Mouse (Mus musculus) inflammation-experienced regulatory T-cells, adult 16 weeks (primary cell): ENCODE results near the gene Fstl3. TPM values are rescaled to one million over a fixed set of nuclear protein-coding genes. Genes with fewer than 3 reads are reported as not detected.

Experiments
- polyA plus RNA-seq: library from polyadenylated mRNA; unstranded; fragments of 100-300 nt; shearing (Covaris generic); gene quantifications from one replicate; pipeline ENCODE4 v1.2.1, GENCODE M21; 2017

Fstl3 gene
- polyA plus RNA-seq = 0.68 TPM

GRCm38 (mm10) chr10:79777103-79777531 is at the start of gene Fstl3:
TSS of gene Fstl3 (plus strand) at chr10:79777272.

GRCm38 (mm10) chr10:79745898-79746773 is 30.9 kb upstream of the Fstl3 start, which contains the start of gene Polrmt:
TSS of gene Polrmt (minus strand) at chr10:79746581.

GRCm38 (mm10) chr10:79754856-79755516 is 22.1 kb upstream of the Fstl3 start, which contains the start of gene Fgf22:
TSS of gene Fgf22 (plus strand) at chr10:79755076.

GRCm38 (mm10) chr10:79766508-79767325 is 10.4 kb upstream of the Fstl3 start, which contains the start of gene Rnf126:
TSS of gene Rnf126 (minus strand) at chr10:79766952.

GRCm38 (mm10) chr10:79790861-79791260 is 13.8 kb downstream of the Fstl3 start, which contains the start of gene Prss57:
TSS of gene Prss57 (minus strand) at chr10:79790961.

GRCm38 (mm10) chr10:79793051-79793737 is 16.1 kb downstream of the Fstl3 start, which contains the start of gene Palm:
TSS of gene Palm (plus strand) at chr10:79793572.

GRCm38 (mm10) chr10:79820782-79821181 is 43.7 kb downstream of the Fstl3 start, which contains the start of gene Misp:
TSS of gene Misp (plus strand) at chr10:79820989.

Other genes starting within 250 kb of the Fstl3 start
- gene Plpp2, start 243.5 kb upstream of the Fstl3 start, polyA plus RNA-seq = 4.6 TPM
- 45.2 TPM for gene Mier2, start 222.1 kb upstream of the Fstl3 start, polyA plus RNA-seq
- not detected for gene Theg, start 189.9 kb upstream of the Fstl3 start, polyA plus RNA-seq
- not detected for gene C2cd4c, start 163.2 kb upstream of the Fstl3 start, polyA plus RNA-seq
- not detected for gene Shc2, start 139.4 kb upstream of the Fstl3 start, polyA plus RNA-seq
- not detected for gene Odf3l2, start 131.5 kb upstream of the Fstl3 start, polyA plus RNA-seq
- gene Madcam1, start 112.7 kb upstream of the Fstl3 start, polyA plus RNA-seq = 0.65 TPM
- gene Tpgs1, start 107.9 kb upstream of the Fstl3 start, polyA plus RNA-seq = 48.4 TPM
- 23.4 TPM for gene Cdc34, start 95.1 kb upstream of the Fstl3 start, polyA plus RNA-seq
- gene Gzmm, start 88.3 kb upstream of the Fstl3 start, polyA plus RNA-seq = 1.0 TPM
- gene Bsg, start 72.8 kb upstream of the Fstl3 start, polyA plus RNA-seq = 300 TPM
- not detected for gene Hcn2, start 60.6 kb upstream of the Fstl3 start, polyA plus RNA-seq
- 58.1 TPM for gene Polrmt, start 30.7 kb upstream of the Fstl3 start, polyA plus RNA-seq
- gene Fgf22, start 22.2 kb upstream of the Fstl3 start, polyA plus RNA-seq = not detected
- gene Rnf126, start 10.3 kb upstream of the Fstl3 start, polyA plus RNA-seq = 8.7 TPM
- gene Prss57, start 13.7 kb downstream of the Fstl3 start, polyA plus RNA-seq = not detected
- 0.30 TPM for gene Palm, start 16.3 kb downstream of the Fstl3 start, polyA plus RNA-seq
- not detected for gene Misp, start 43.7 kb downstream of the Fstl3 start, polyA plus RNA-seq
- 375 TPM for gene Ptbp1, start 77.2 kb downstream of the Fstl3 start, polyA plus RNA-seq
- gene Prtn3, start 97.2 kb downstream of the Fstl3 start, polyA plus RNA-seq = not detected
- gene Plppr3, start 97.4 kb downstream of the Fstl3 start, polyA plus RNA-seq = 4.9 TPM
- gene Elane, start 109.0 kb downstream of the Fstl3 start, polyA plus RNA-seq = not detected
- not detected for gene Cfd, start 113.6 kb downstream of the Fstl3 start, polyA plus RNA-seq
- 31.2 TPM for gene Med16, start 131.7 kb downstream of the Fstl3 start, polyA plus RNA-seq
- 11.2 TPM for gene Gm26602, start 133.6 kb downstream of the Fstl3 start, polyA plus RNA-seq
- 0.39 TPM for gene Kiss1r, start 139.7 kb downstream of the Fstl3 start, polyA plus RNA-seq
- 217 TPM for gene R3hdm4, start 143.9 kb downstream of the Fstl3 start, polyA plus RNA-seq
- gene Arid3a, start 149.8 kb downstream of the Fstl3 start, polyA plus RNA-seq = 9.9 TPM
- gene Wdr18, start 182.9 kb downstream of the Fstl3 start, polyA plus RNA-seq = 83.7 TPM
- not detected for gene Grin3b, start 193.4 kb downstream of the Fstl3 start, polyA plus RNA-seq
- gene Tmem259, start 207.1 kb downstream of the Fstl3 start, polyA plus RNA-seq = 5.5 TPM
- 1,187 TPM for gene Cnn2, start 211.3 kb downstream of the Fstl3 start, polyA plus RNA-seq
- gene Abca7, start 219.2 kb downstream of the Fstl3 start, polyA plus RNA-seq = 71.9 TPM
- gene Arhgap45, start 239.4 kb downstream of the Fstl3 start, polyA plus RNA-seq = 974 TPM